Mouse (Mus musculus): ENCODE data around the gene Shbg. TPM values are rescaled to one million over a fixed set of nuclear protein-coding genes. Genes with fewer than 3 reads are reported as not detected.

The Shbg gene
- polyA plus RNA-seq, 1 experiment: 0.42 TPM

DNA sequence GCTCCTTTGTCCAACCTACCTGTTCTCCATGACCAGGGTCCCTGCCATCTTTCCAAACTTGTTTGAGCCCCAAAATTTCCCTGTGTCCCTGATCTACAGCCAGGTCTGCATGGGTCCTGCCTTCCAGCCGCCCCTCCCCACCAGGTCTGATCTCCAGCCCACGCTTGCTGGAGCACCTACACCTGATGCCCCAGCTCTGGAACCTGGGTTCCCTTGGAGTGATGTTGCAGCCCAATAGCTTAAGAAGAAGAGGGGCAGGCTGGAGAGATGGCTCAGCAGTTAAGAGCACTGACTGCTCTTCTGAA is 11.3 kb downstream of the Shbg start:
- Histone ChIP-seq H3K4me3 (ENCODE audit: insufficient read depth, low read depth, low read length) (no peak overlapping the region), H3K36me3 (ENCODE audit: control insufficient read depth, insufficient read depth, low read length) (no peaks in the 10 kb centered on the region), H3K27me3 (replicated peaks; ENCODE audit: control insufficient read depth, insufficient read depth, low read length) (peaks cover 2% of the 10 kb centered on the region; the same call in 1 of the 2 replicates), H3K4me1 (ENCODE audit: control insufficient read depth, insufficient read depth, low read length) (no peaks in the 10 kb centered on the region), H3K27ac (ENCODE audit: insufficient read depth, low read depth, low read length) (no peak overlapping the region)
- DNase-seq: no peak
- 78% methylated on average over 2 of the region's 2 CpGs for WGBS
- TF ChIP-seq CTCF (conservative IDR thresholded peaks at IDR 0.05; ENCODE audit: insufficient read depth, insufficient read length, low read depth, low read length) (no peak), POLR2A (IDR thresholded peaks at IDR 0.05; ENCODE audit: low read depth, low read length) (no peak)

GRCm38 (mm10) chr11:69605726-69606490 is 11.8 kb downstream of the Shbg start, which contains the start of gene Atp1b2:
Gene Atp1b2 (minus strand): TSS chr11:69605942.
- H3K27me3 ChIP-seq (replicated peaks; ENCODE audit: control insufficient read depth, insufficient read depth, low read length): peaks cover 2% of the 10 kb centered on the region; the same call in 1 of the 2 replicates
- H3K4me1 ChIP-seq (ENCODE audit: control insufficient read depth, insufficient read depth, low read length): no peaks in the 10 kb centered on the region
- peak; percentile 72 for DNase-seq
- 3% methylated on average over 32 of the region's 32 CpGs for WGBS
- TF ChIP-seq POLR2A (IDR thresholded peaks at IDR 0.05; ENCODE audit: low read depth, low read length) (peak; percentile 66), CTCF (conservative IDR thresholded peaks at IDR 0.05; ENCODE audit: insufficient read depth, insufficient read length, low read depth, low read length) (no peak)
- H3K36me3 ChIP-seq (ENCODE audit: control insufficient read depth, insufficient read depth, low read length): no peaks in the 10 kb centered on the region
- H3K4me3 ChIP-seq (ENCODE audit: insufficient read depth, low read depth, low read length): peak within 1 kb of the TSS; percentile 54
- no peak within 1 kb of the TSS for H3K27ac ChIP-seq (ENCODE audit: insufficient read depth, low read depth, low read length)

DNA sequence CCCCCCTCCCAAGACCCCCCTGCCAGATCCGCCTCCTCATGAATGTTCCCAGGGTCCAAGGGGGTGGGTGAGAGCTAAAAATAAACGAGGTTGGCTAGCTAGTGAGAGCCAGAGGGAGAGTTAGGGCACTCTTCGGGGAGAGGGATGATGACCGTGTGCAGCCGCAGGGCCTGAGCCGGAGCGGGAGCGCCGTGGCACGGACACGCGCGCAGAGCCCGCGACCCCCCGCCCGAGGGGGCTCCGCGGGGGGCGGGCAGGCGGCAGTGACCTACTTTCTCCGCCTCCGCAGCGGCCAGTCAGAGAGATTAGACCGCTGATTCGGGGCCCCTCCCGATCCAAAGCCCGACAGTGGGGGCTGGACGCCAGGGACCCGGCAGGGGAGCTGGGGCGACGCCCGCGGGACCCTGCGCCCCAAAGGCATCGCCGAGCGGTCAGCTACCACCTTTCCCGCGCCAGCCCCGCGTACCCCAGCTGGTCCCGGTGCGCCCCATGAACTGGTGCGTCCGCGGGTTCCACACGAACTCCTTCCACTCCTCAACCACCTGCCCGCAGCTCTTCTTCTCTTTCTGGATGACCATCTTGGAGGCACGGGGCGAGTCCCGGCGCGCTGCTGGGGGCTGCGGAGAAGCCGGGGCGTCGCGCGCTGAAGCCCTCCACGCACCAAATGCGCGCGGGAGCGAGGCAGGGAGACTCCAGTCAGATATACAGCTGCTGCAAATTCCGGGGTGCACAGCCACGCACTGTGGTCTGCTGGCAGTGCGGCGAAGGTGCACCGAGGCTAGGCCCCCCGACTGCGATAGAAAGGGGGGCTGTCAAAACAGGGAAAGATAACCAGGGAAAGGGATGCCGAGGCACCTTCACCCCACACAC is 12.7 kb downstream of the Shbg start:
- TF ChIP-seq CTCF (conservative IDR thresholded peaks at IDR 0.05; ENCODE audit: insufficient read depth, insufficient read length, low read depth, low read length): no peak
- no peak for TF ChIP-seq POLR2A (IDR thresholded peaks at IDR 0.05; ENCODE audit: low read depth, low read length)
- under 1% methylated on average over 71 of the region's 73 CpGs for WGBS

DNA sequence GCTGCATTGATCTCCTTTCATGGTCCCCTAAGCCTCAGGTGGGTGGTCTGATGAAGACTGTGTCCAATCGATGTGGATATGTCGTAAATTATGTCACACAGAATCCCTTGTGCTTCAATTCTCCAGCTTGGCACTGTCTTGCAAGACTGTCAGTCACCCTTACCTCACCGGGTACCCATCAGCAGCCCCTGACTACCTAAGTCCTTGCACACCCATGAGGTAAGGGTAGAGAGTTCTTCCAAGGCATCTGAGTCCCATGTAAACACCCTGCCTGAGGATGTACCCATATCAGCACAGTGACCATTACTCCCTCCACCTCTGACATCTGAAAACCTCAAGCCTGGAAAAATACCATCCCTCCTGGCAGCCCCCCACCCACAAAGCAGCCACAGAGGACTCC is 13.4 kb downstream of the Shbg start:
- H3K36me3 ChIP-seq (ENCODE audit: control insufficient read depth, insufficient read depth, low read length): no peaks in the 10 kb centered on the region
- no peak overlapping the region; the same call in 1 of the 2 replicates for H3K27ac ChIP-seq (ENCODE audit: insufficient read depth, low read depth, low read length)
- peak overlapping the region; percentile 54; the same call in 1 of the 2 replicates for H3K4me3 ChIP-seq (ENCODE audit: insufficient read depth, low read depth, low read length)
- TF ChIP-seq POLR2A (IDR thresholded peaks at IDR 0.05; ENCODE audit: low read depth, low read length): no peak
- no peak for TF ChIP-seq CTCF (conservative IDR thresholded peaks at IDR 0.05; ENCODE audit: insufficient read depth, insufficient read length, low read depth, low read length)
- peaks cover 2% of the 10 kb centered on the region; the same call in 1 of the 2 replicates for H3K27me3 ChIP-seq (replicated peaks; ENCODE audit: control insufficient read depth, insufficient read depth, low read length)
- 65% methylated on average over 3 of the region's 3 CpGs for WGBS
- peaks cover 2% of the 10 kb centered on the region; the same call in 1 of the 2 replicates for H3K4me1 ChIP-seq (ENCODE audit: control insufficient read depth, insufficient read depth, low read length)
- DNase-seq: no peak

More for the DNA sequence above, 12.7 kb downstream of the Shbg start:
- no peak for DNase-seq
- Histone ChIP-seq H3K27me3 (replicated peaks; ENCODE audit: control insufficient read depth, insufficient read depth, low read length) (peaks cover 2% of the 10 kb centered on the region; the same call in 1 of the 2 replicates), H3K4me1 (ENCODE audit: control insufficient read depth, insufficient read depth, low read length) (peaks cover 2% of the 10 kb centered on the region; the same call in 1 of the 2 replicates), H3K36me3 (ENCODE audit: control insufficient read depth, insufficient read depth, low read length) (no peaks in the 10 kb centered on the region), H3K27ac (ENCODE audit: insufficient read depth, low read depth, low read length) (no peak overlapping the region), H3K4me3 (ENCODE audit: insufficient read depth, low read depth, low read length) (peak overlapping the region; percentile 54)

- H3K27ac ChIP-seq (ENCODE audit: insufficient read depth, low read depth, low read length): peak overlapping the region; percentile 7; the same call in 1 of the 2 replicates
- H3K27me3 ChIP-seq (replicated peaks; ENCODE audit: control insufficient read depth, insufficient read depth, low read length): peaks cover 2% of the 10 kb centered on the region; the same call in 1 of the 2 replicates
- peaks cover 2% of the 10 kb centered on the region; the same call in 1 of the 2 replicates for H3K4me1 ChIP-seq (ENCODE audit: control insufficient read depth, insufficient read depth, low read length)
Measured at GRCm38 (mm10) chr11:69603516-69603915, 14.2 kb downstream of the Shbg start.

DNA sequence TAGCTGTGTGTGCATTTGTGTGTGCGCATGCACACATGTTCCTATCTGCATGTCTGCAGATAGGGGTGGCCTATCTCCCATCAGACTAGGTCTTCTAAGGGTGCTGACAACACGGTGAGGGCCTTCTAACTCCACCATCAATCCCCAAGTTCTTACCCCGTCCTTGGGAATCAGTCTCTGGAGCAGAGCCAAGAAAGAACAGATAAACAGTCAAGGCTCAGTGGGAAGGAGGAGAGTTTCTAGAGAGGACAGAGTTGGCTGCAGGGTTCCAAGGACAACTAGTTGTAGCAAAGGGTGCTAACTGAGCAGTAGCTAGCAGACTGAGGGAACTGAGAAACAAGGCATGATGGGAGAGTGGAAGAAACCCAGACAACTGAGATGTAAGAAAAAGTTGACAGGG is 15.9 kb downstream of the Shbg start:
- no peaks in the 10 kb centered on the region for H3K36me3 ChIP-seq (ENCODE audit: control insufficient read depth, insufficient read depth, low read length)
- 74% methylated on average over 3 of the region's 3 CpGs for WGBS
- H3K4me3 ChIP-seq (ENCODE audit: insufficient read depth, low read depth, low read length): no peak overlapping the region
- no peak for TF ChIP-seq POLR2A (IDR thresholded peaks at IDR 0.05; ENCODE audit: low read depth, low read length)
- no peak for TF ChIP-seq CTCF (conservative IDR thresholded peaks at IDR 0.05; ENCODE audit: insufficient read depth, insufficient read length, low read depth, low read length)
- peaks cover 2% of the 10 kb centered on the region; the same call in 1 of the 2 replicates for H3K27me3 ChIP-seq (replicated peaks; ENCODE audit: control insufficient read depth, insufficient read depth, low read length)
- DNase-seq: no peak
- no peak overlapping the region for H3K27ac ChIP-seq (ENCODE audit: insufficient read depth, low read depth, low read length)
- H3K4me1 ChIP-seq (ENCODE audit: control insufficient read depth, insufficient read depth, low read length): peaks cover 2% of the 10 kb centered on the region; the same call in 1 of the 2 replicates

More at GRCm38 (mm10) chr11:69603516-69603915, 14.2 kb downstream of the Shbg start:
- Histone ChIP-seq H3K4me3 (ENCODE audit: insufficient read depth, low read depth, low read length) (no peak overlapping the region), H3K36me3 (ENCODE audit: control insufficient read depth, insufficient read depth, low read length) (no peaks in the 10 kb centered on the region)
- no peak for TF ChIP-seq CTCF (conservative IDR thresholded peaks at IDR 0.05; ENCODE audit: insufficient read depth, insufficient read length, low read depth, low read length)
- DNase-seq: peak; percentile 50
- WGBS: 76% methylated on average over 8 of the region's 8 CpGs
